Mouse (Mus musculus): ENCODE measurements around the gene 2410141K09Rik.
"Not testable (repeated sequence)": the region's sequence is repeated elsewhere in the genome, so short reads cannot be mapped to it uniquely, and the experiment has no call there.

Gene 2410141K09Rik

GRCm38 (mm10) chr13:66441018-66441417 lies at the start of gene 2410141K09Rik:
Gene 2410141K09Rik (minus strand): TSS chr13:66441118.
- DNase-seq (ENCODE audit: low spot score in 2 of 2) = not testable (repeated sequence)

GRCm38 (mm10) chr13:66426858-66427257 lies 14.1 kb downstream of the 2410141K09Rik start:
- DNase-seq (ENCODE audit: low spot score in 2 of 2) = not testable (repeated sequence)

GRCm38 (mm10) chr13:66414962-66415361 lies 26.0 kb downstream of the 2410141K09Rik start:
- DNase-seq (ENCODE audit: low spot score in 2 of 2) = not testable (repeated sequence)
